Mouse (Mus musculus) thymus, adult 2 months (tissue): ENCODE results near the gene Eddm3b.

Experiments used
- CTCF ChIP-seq: fragments of 200-500 bp; IDR thresholded peaks from 2 replicates; pipeline ENCODE4 v1.5.1; 2012; ENCODE audit warnings: mild to moderate bottlenecking, control low read depth, low read length, moderate library complexity, borderline replicate concordance; ENCODE audit not compliant: control insufficient read depth, poor library complexity, insufficient read depth; ENCODE audit errors: extremely low read depth
- POLR2A ChIP-seq: fragments of 200-500 bp; IDR thresholded peaks from 2 replicates; pipeline ENCODE4 v1.6.1; 2012; ENCODE audit warnings: mild to moderate bottlenecking, low read length, control low read depth, moderate library complexity; ENCODE audit not compliant: control insufficient read depth, poor library complexity, insufficient read depth; ENCODE audit errors: extremely low read depth

DNA sequence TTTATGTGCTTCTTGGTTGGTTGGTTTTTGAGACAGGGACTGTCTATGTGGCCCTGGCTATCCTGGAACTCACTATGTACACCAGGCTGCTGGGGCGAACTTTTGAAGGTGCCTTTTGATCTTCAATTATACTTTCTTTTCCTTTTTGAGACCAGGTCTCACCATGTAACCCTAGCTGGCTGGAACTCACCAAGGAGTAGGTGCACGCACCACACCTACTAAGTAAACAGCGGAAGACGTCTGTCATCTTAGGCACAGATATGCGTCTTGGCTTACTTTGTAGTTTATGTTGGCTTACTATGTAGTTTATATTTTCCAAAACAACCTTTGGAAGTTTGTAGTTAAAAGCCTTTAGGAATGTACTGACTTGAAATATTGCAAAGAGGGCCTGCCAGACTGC is 45.3 kb upstream of the Eddm3b start:
- TF ChIP-seq CTCF = no peak
- TF ChIP-seq POLR2A = no peak
